Mouse (Mus musculus) midbrain, embryonic 10.5 days (tissue): ENCODE measurements around the gene Ctla4. TPM values are rescaled to one million over a fixed set of nuclear protein-coding genes. Genes with fewer than 3 reads are reported as not detected.
A peak's percentile ranks its signal among the peaks of the same experiment; 100 is the strongest.

Experiments used
- DNase-seq: peaks from one replicate; pipeline ENCODE4 v3.0.0-alpha.2; 2017; ENCODE audit warnings: low spot score
- H3K27ac ChIP-seq: fragments of 300-500 bp; sonication (generic); replicated peaks from 2 replicates; pipeline ENCODE4 v1.5.1; 2016; ENCODE audit warnings: mild to moderate bottlenecking
- H3K27me3 ChIP-seq: fragments of 300-500 bp; sonication (generic); 2 replicates; pipeline ENCODE4 v1.6.1; 2016; ENCODE audit warnings: low read depth, mild to moderate bottlenecking; ENCODE audit not compliant: poor library complexity, severe bottlenecking
- H3K36me3 ChIP-seq: fragments of 300-500 bp; sonication (generic); 2 replicates; pipeline ENCODE4 v1.6.1; 2016; ENCODE audit warnings: mild to moderate bottlenecking, moderate library complexity
- H3K4me1 ChIP-seq: fragments of 300-500 bp; sonication (generic); 2 replicates; pipeline ENCODE4 v1.6.1; 2016
- H3K4me3 ChIP-seq: fragments of 300-500 bp; sonication (generic); 2 replicates; pipeline ENCODE4 v1.5.1; 2016; ENCODE audit warnings: mild to moderate bottlenecking, moderate library complexity
- H3K9me3 ChIP-seq: fragments of 300-500 bp; sonication (generic); replicated peaks from 2 replicates; pipeline ENCODE4 v1.6.1; 2016; ENCODE audit warnings: mild to moderate bottlenecking
- WGBS: fragments of 180-500 bp; shearing (Covaris S2); methylation state at CpG from one replicate; pipeline ENCODE4 v1.1.7; 2016; 5-methylcytosine and 5-hydroxymethylcytosine counted together
- polyA plus RNA-seq: library from polyadenylated mRNA; unstranded; fragments of >200 nt; fragmentation: Nextera tagmentation; extraction: Ambion mirVana; gene quantifications from 2 replicates; pipeline ENCODE4 v1.2.1, GENCODE M21; 2016

Ctla4 gene
- polyA plus RNA-seq, 1 experiment from 2014 or later, result not detected

GRCm38 (mm10) chr1:60960451-60960850, 73.7 kb downstream of the Ctla4 start:
- Histone ChIP-seq H3K4me1 (no peaks in the 10 kb centered on the region), H3K36me3 (no peaks in the 10 kb centered on the region), H3K4me3 (no peak overlapping the region), H3K27me3 (no peaks in the 10 kb centered on the region), H3K27ac (no peak overlapping the region), H3K9me3 (no peaks in the 10 kb centered on the region)
- peak; percentile 10 for DNase-seq
- WGBS, result 83% methylated on average over 11 of the region's 11 CpGs

- Histone ChIP-seq H3K36me3 (no peaks in the 10 kb centered on the region), H3K4me1 (no peaks in the 10 kb centered on the region), H3K27ac (no peak overlapping the region), H3K4me3 (no peak overlapping the region), H3K27me3 (no peaks in the 10 kb centered on the region), H3K9me3 (no peaks in the 10 kb centered on the region)
- DNase-seq, result peak; percentile 16
- WGBS, result 36% methylated on average over 4 of the region's 4 CpGs
Observed at GRCm38 (mm10) chr1:60961080-60961479, 74.3 kb downstream of the Ctla4 start.

DNA sequence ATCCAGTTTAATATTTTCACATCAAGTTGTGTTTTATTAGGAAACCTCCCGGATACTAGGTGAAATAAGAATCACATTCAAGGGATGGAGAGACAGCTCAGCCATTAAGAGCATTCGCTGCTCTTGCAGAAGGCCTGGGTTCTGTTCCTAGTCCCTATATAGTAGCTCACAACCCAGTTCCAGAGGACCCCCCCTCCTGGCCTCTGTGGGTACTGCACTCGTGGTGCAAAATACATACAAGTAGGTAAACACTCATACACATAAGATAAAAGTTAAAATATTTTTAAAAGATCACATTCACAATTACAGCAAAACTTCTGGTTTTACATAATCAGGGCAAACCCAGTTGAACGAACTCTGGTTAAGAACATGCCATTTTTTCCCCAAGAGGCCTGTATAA, 75.3 kb downstream of the Ctla4 start:
- peak; percentile 11 for DNase-seq
- no peaks in the 10 kb centered on the region for H3K4me1 ChIP-seq
- 86% methylated on average over 4 of the region's 4 CpGs for WGBS
- H3K27me3 ChIP-seq, result no peaks in the 10 kb centered on the region
- no peaks in the 10 kb centered on the region for H3K36me3 ChIP-seq
- no peak overlapping the region for H3K4me3 ChIP-seq
- no peaks in the 10 kb centered on the region for H3K9me3 ChIP-seq
- no peak overlapping the region for H3K27ac ChIP-seq

Other genes with a start within 250 kb of the Ctla4 start
- gene Cd28, start 170.2 kb upstream of the Ctla4 start, polyA plus RNA-seq, result 0.06 and 0.20 TPM in 2 replicates
- 0.25 TPM in 1 of 2 replicates, not detected in the other for gene Icos, start 90.9 kb downstream of the Ctla4 start, polyA plus RNA-seq